Mouse (Mus musculus): ENCODE results near the gene Ints14.
"Not testable (repeated sequence)": the region's sequence is repeated elsewhere in the genome, so short reads cannot be mapped to it uniquely, and the experiment has no call there.

Gene Ints14

GRCm38 (mm10) chr9:64952055-64952454, 8.7 kb upstream of the Ints14 start:
- no peak for DNase-seq (ENCODE audit: low spot score)

GRCm38 (mm10) chr9:64953190-64953589, 7.5 kb upstream of the Ints14 start:
- DNase-seq (ENCODE audit: low spot score) = no peak

- DNase-seq (ENCODE audit: low spot score) = peak; percentile 36
Measured at GRCm38 (mm10) chr9:64956337-64956736, 4.4 kb upstream of the Ints14 start.

GRCm38 (mm10) chr9:64957276-64957675, 3.4 kb upstream of the Ints14 start:
- DNase-seq (ENCODE audit: low spot score) = no peak

GRCm38 (mm10) chr9:64960978-64961320, 244 bp downstream of the Ints14 start:
- no peak for DNase-seq (ENCODE audit: low spot score)

GRCm38 (mm10) chr9:64980548-64980947, 19.8 kb downstream of the Ints14 start:
- DNase-seq (ENCODE audit: low spot score) = no peak

- no peak for DNase-seq (ENCODE audit: low spot score)
Measured at GRCm38 (mm10) chr9:64981904-64982303, 21.2 kb downstream of the Ints14 start.

- DNase-seq (ENCODE audit: low spot score) = no peak
Measured at GRCm38 (mm10) chr9:64985037-64985794, 24.5 kb downstream of the Ints14 start.

- DNase-seq (ENCODE audit: low spot score) = no peak
Measured at GRCm38 (mm10) chr9:64985807-64986206, 25.1 kb downstream of the Ints14 start.

- no peak for DNase-seq (ENCODE audit: low spot score)
Measured at GRCm38 (mm10) chr9:64987651-64988050, 26.9 kb downstream of the Ints14 start.

GRCm38 (mm10) chr9:64988443-64988842, 27.7 kb downstream of the Ints14 start:
- no peak for DNase-seq (ENCODE audit: low spot score)

GRCm38 (mm10) chr9:64990291-64990690, 29.6 kb downstream of the Ints14 start:
- DNase-seq (ENCODE audit: low spot score) = no peak

GRCm38 (mm10) chr9:64995464-64995863, 34.8 kb downstream of the Ints14 start:
- DNase-seq (ENCODE audit: low spot score) = not testable (repeated sequence)

- no peak for DNase-seq (ENCODE audit: low spot score)
Measured at GRCm38 (mm10) chr9:65001481-65001880, 40.8 kb downstream of the Ints14 start.

GRCm38 (mm10) chr9:65005737-65006136, 45.0 kb downstream of the Ints14 start:
- DNase-seq (ENCODE audit: low spot score) = no peak

- DNase-seq (ENCODE audit: low spot score) = peak; percentile 73
Measured at GRCm38 (mm10) chr9:65010632-65011031, 49.9 kb downstream of the Ints14 start.

- DNase-seq (ENCODE audit: low spot score) = no peak
Measured at GRCm38 (mm10) chr9:65011304-65011703, 50.6 kb downstream of the Ints14 start.

GRCm38 (mm10) chr9:65015461-65016222, 54.9 kb downstream of the Ints14 start:
- DNase-seq (ENCODE audit: low spot score) = no peak

- no peak for DNase-seq (ENCODE audit: low spot score)
Measured at GRCm38 (mm10) chr9:65016241-65016977, 55.7 kb downstream of the Ints14 start.

- no peak for DNase-seq (ENCODE audit: low spot score)
Measured at GRCm38 (mm10) chr9:65016978-65017827, 56.5 kb downstream of the Ints14 start.

GRCm38 (mm10) chr9:65017896-65018295, 57.2 kb downstream of the Ints14 start:
- DNase-seq (ENCODE audit: low spot score) = no peak

- DNase-seq (ENCODE audit: low spot score) = no peak
Measured at GRCm38 (mm10) chr9:65018588-65019121, 58.0 kb downstream of the Ints14 start.

Measured in T-cell, adult 2 months (primary cell).